Mouse (Mus musculus) CH12.LX (cell line): ENCODE measurements at regions not wholly inside any gene's neighbourhood (a gene's known extent, or its start where the extent isn't known, plus 50 kb on each side); places are given as distances from the start of the nearest gene placed in this dataset.

Source experiments
- DNase-seq: peaks from one replicate; pipeline ENCODE4 v3.0.0-alpha.2; 2013; ENCODE audit errors: extremely low read depth
- H3K27ac ChIP-seq: 2 replicates; pipeline ENCODE4 v1.5.1; 2012; ENCODE audit warnings: low read depth, mild to moderate bottlenecking, control low read depth, moderate library complexity; ENCODE audit not compliant: insufficient read depth
- H3K27me3 ChIP-seq: replicated peaks from 2 replicates; pipeline ENCODE3; 2012; ENCODE audit warnings: inconsistent platforms
- H3K36me3 ChIP-seq, 2 experiments: replicated peaks in 1 of 2; 2 replicates each; pipeline versions ENCODE3 to v1.6.1; 2012; ENCODE audit warnings: inconsistent platforms in 1 of 2, low read length in 1 of 2, mild to moderate bottlenecking in 1 of 2, mixed read lengths in 1 of 2, moderate library complexity in 1 of 2; ENCODE audit not compliant: control insufficient read depth in 1 of 2, insufficient read depth in 1 of 2
- H3K4me1 ChIP-seq, 2 experiments: 2 replicates each; pipeline ENCODE4 v1.6.1; 2012; ENCODE audit warnings: inconsistent platforms in 1 of 2, moderate library complexity in 1 of 2; ENCODE audit not compliant: insufficient read depth in 2 of 2, control insufficient read depth in 1 of 2
- H3K4me2 ChIP-seq: 2 replicates; pipeline ENCODE4 v1.6.1; 2012; ENCODE audit warnings: low read depth, mild to moderate bottlenecking, control low read depth; ENCODE audit not compliant: poor library complexity, insufficient read depth, severe bottlenecking
- H3K4me3 ChIP-seq, 3 experiments: fragments of 150-350 bp in 1 of 3; sonication (generic) in 1 of 3; replicated peaks in 1 of 3; 2 replicates each; pipeline versions ENCODE3 to v1.5.1; 2011 to 2012; ENCODE audit warnings: low read depth in 2 of 3, low read length in 2 of 3, mild to moderate bottlenecking in 2 of 3, moderate library complexity in 2 of 3, control low read depth in 1 of 3, improper control_type of control experiment in 1 of 3, inconsistent platforms in 1 of 3, mixed read lengths in 1 of 3; ENCODE audit not compliant: poor library complexity in 1 of 3
- H3K79me2 ChIP-seq: replicated peaks from 2 replicates; pipeline ENCODE4 v1.6.1; 2012; ENCODE audit warnings: mild to moderate bottlenecking, moderate library complexity; ENCODE audit not compliant: control insufficient read depth, poor library complexity, insufficient read depth, severe bottlenecking; ENCODE audit errors: extremely low read depth
- H3K9ac ChIP-seq: 2 replicates; pipeline ENCODE4 v1.6.1; 2012; ENCODE audit warnings: low read depth, mild to moderate bottlenecking, control low read depth, moderate library complexity; ENCODE audit not compliant: insufficient read depth
- H3K9me3 ChIP-seq: replicated peaks from 2 replicates; pipeline ENCODE3; 2012; ENCODE audit warnings: low read length, inconsistent platforms, mixed read lengths
- CHD1 ChIP-seq: IDR thresholded peaks from 2 replicates; pipeline ENCODE4 v1.6.1; 2012; ENCODE audit warnings: low read depth, low read length, improper control_type of control experiment, inconsistent platforms
- CHD2 ChIP-seq: IDR thresholded peaks from 2 replicates; pipeline ENCODE4 v1.6.1; 2011; ENCODE audit warnings: low read length, improper control_type of control experiment
- CTCF ChIP-seq, 2 experiments: IDR thresholded peaks in 1 of 2; conservative IDR thresholded peaks in 1 of 2; 2 replicates each; pipeline ENCODE4 v1.5.1; 2011 to 2012; ENCODE audit warnings: low read depth in 2 of 2, low read length in 2 of 2, improper control_type of control experiment in 1 of 2, inconsistent platforms in 1 of 2, mild to moderate bottlenecking in 1 of 2, moderate library complexity in 1 of 2
- E2F4 ChIP-seq: IDR thresholded peaks from 2 replicates; pipeline ENCODE4 v1.6.1; 2011; ENCODE audit warnings: low read depth, low read length, improper control_type of control experiment; ENCODE audit not compliant: insufficient replicate concordance
- EP300 ChIP-seq: IDR thresholded peaks from 2 replicates; pipeline ENCODE4 v1.6.1; 2011; ENCODE audit warnings: low read length, improper control_type of control experiment
- ETS1 ChIP-seq: conservative IDR thresholded peaks from 2 replicates; pipeline ENCODE4 v1.6.1; 2012; ENCODE audit warnings: low read depth, mild to moderate bottlenecking, inconsistent platforms, low read length, improper control_type of control experiment, moderate library complexity
- IRF4 ChIP-seq: IDR thresholded peaks from 2 replicates; pipeline ENCODE4 v1.6.1; 2014; ENCODE audit warnings: low read depth, mild to moderate bottlenecking, inconsistent platforms, low read length, improper control_type of control experiment
- JUN ChIP-seq: IDR thresholded peaks from 2 replicates; pipeline ENCODE4 v1.6.1; 2011; ENCODE audit warnings: low read depth, mild to moderate bottlenecking, low read length, improper control_type of control experiment, moderate library complexity; ENCODE audit not compliant: insufficient read depth
- JUND ChIP-seq: conservative IDR thresholded peaks from 2 replicates; pipeline ENCODE4 v1.6.1; 2011; ENCODE audit warnings: low read depth, low read length, improper control_type of control experiment
- KAT2A ChIP-seq: IDR thresholded peaks from 2 replicates; pipeline ENCODE4 v1.6.1; 2012; ENCODE audit warnings: low read length, improper control_type of control experiment, inconsistent platforms; ENCODE audit not compliant: insufficient replicate concordance
- MAFK ChIP-seq: IDR thresholded peaks from 2 replicates; pipeline ENCODE4 v1.6.1; 2011; ENCODE audit warnings: low read length, improper control_type of control experiment; ENCODE audit not compliant: insufficient replicate concordance
- MAZ ChIP-seq: IDR thresholded peaks from 2 replicates; pipeline ENCODE4 v1.6.1; 2012; ENCODE audit warnings: low read depth, mild to moderate bottlenecking, inconsistent platforms, low read length, improper control_type of control experiment, moderate library complexity
- MXI1 ChIP-seq: IDR thresholded peaks from 2 replicates; pipeline ENCODE4 v1.6.1; 2011; ENCODE audit warnings: mild to moderate bottlenecking, low read depth, low read length, improper control_type of control experiment
- MYC ChIP-seq: IDR thresholded peaks from 2 replicates; pipeline ENCODE4 v1.6.1; 2011; ENCODE audit warnings: low read depth, mild to moderate bottlenecking, improper control_type of control experiment, low read length
- NELFE ChIP-seq: IDR thresholded peaks from 2 replicates; pipeline ENCODE4 v1.6.1; 2011; ENCODE audit warnings: low read depth, low read length, improper control_type of control experiment
- NRF1 ChIP-seq: IDR thresholded peaks from 2 replicates; pipeline ENCODE4 v1.6.1; 2014; ENCODE audit warnings: low read depth, mild to moderate bottlenecking, inconsistent platforms, low read length, improper control_type of control experiment, moderate library complexity
- PAX5 ChIP-seq: IDR thresholded peaks from 2 replicates; pipeline ENCODE4 v1.6.1; 2012; ENCODE audit warnings: low read length, inconsistent platforms, mixed read lengths
- POLR2AphosphoS2 ChIP-seq: IDR thresholded peaks from 2 replicates; pipeline ENCODE4 v1.6.1; 2011; ENCODE audit warnings: low read depth, low read length, improper control_type of control experiment
- RCOR1 ChIP-seq: conservative IDR thresholded peaks from 2 replicates; pipeline ENCODE4 v1.6.1; 2012; ENCODE audit warnings: low read depth, mild to moderate bottlenecking, inconsistent platforms, low read length, improper control_type of control experiment
- SIN3A ChIP-seq: IDR thresholded peaks from 2 replicates; pipeline ENCODE4 v1.6.1; 2012; ENCODE audit warnings: low read length, improper control_type of control experiment, inconsistent platforms
- TBP ChIP-seq: conservative IDR thresholded peaks from 2 replicates; pipeline ENCODE4 v1.6.1; 2011; ENCODE audit warnings: low read depth, low read length, improper control_type of control experiment
- TCF12 ChIP-seq: IDR thresholded peaks from 2 replicates; pipeline ENCODE4 v1.6.1; 2014; ENCODE audit warnings: low read depth, mild to moderate bottlenecking, inconsistent platforms, low read length, improper control_type of control experiment
- UBTF ChIP-seq: IDR thresholded peaks from 2 replicates; pipeline ENCODE4 v1.6.1; 2012; ENCODE audit warnings: low read depth, mild to moderate bottlenecking, inconsistent platforms, low read length, improper control_type of control experiment, moderate library complexity
- USF1 ChIP-seq: IDR thresholded peaks from 2 replicates; pipeline ENCODE4 v1.6.1; 2014; ENCODE audit warnings: low read depth, mild to moderate bottlenecking, inconsistent platforms, low read length, improper control_type of control experiment
- USF2 ChIP-seq: conservative IDR thresholded peaks from 2 replicates; pipeline ENCODE4 v1.6.1; 2011; ENCODE audit warnings: low read depth, low read length, improper control_type of control experiment
- ZC3H11A ChIP-seq: IDR thresholded peaks from 2 replicates; pipeline ENCODE4 v1.6.1; 2012; ENCODE audit warnings: low read depth, mild to moderate bottlenecking, inconsistent platforms, low read length, improper control_type of control experiment
- ZKSCAN1 ChIP-seq: IDR thresholded peaks from 2 replicates; pipeline ENCODE4 v1.6.1; 2012; ENCODE audit warnings: low read depth, inconsistent platforms, low read length, improper control_type of control experiment, borderline replicate concordance
- ZMIZ1 ChIP-seq: IDR thresholded peaks from 2 replicates; pipeline ENCODE4 v1.6.1; 2012; ENCODE audit warnings: low read depth, mild to moderate bottlenecking, inconsistent platforms, low read length, improper control_type of control experiment
- dilution Hi-C: fragments of 300-500 bp; cut with MboI; formaldehyde crosslinking; loops from 2 replicates; pipeline ENCODE4 v1.14.3; 2020; ENCODE audit warnings: low sequenced_read_pairs; ENCODE audit not compliant: extremely low pct_unique_long_range_greater_than_20kb, extremely low pct_ligation_motif_present
- in situ Hi-C: fragments of 300-500 bp; cut with MboI; formaldehyde crosslinking; loops from 3 replicates; pipeline ENCODE4 v1.14.3; 2019; ENCODE audit warnings: low sequenced_read_pairs, low pct_ligation_motif_present, low pct_unique_long_range_greater_than_20kb, mixed read lengths

DNA sequence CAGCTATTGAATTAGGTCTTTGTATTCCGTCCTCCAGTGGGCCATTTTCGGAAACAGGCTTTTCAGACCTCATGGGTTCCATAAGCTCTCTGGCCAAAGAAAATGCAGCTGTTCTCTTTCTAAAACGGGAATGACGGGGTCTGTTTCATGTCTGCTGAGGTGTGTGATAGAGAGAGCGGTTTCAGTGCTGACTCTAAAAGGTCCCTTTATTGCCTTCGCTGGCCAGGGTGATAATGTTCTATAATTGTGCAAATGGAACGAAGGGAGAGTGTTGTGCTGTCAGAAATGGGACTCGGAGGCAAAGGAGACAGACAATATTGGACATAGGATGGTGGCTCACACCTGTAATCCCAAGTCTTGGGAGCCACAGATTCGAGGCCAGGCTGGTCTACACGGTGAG lies 53.5 kb upstream of the Osbpl8 start:
- in situ Hi-C loops, result loop anchor here (10.0 to 25.0 kb wide), 2 partner anchors 64 to 526 kb away; no protein-coding TSS in a partner anchor
- Histone ChIP-seq H3K4me1 (peaks cover 5 to 21% of the 10 kb centered on the region in 2 experiments; a peak in 3 of 4 replicates), H3K36me3 (no peaks in the 10 kb centered on the region), H3K9ac (no peak overlapping the region), H3K4me2 (no peak overlapping the region), H3K79me2 (no peaks in the 10 kb centered on the region), H3K4me3 (no peak overlapping the region), H3K27ac (no peak overlapping the region), H3K27me3 (no peaks in the 10 kb centered on the region), H3K9me3 (no peaks in the 10 kb centered on the region)
- TF ChIP-seq MAZ (no peak), TCF12 (no peak), MXI1 (no peak), SIN3A (no peak), NRF1 (no peak), ZMIZ1 (no peak), KAT2A (no peak), UBTF (no peak), ZC3H11A (no peak), JUND (no peak), USF2 (no peak), PAX5 (no peak), TBP (no peak), CHD1 (no peak), EP300 (no peak), CTCF (conservative IDR thresholded peaks at IDR 0.05 in 1 of 2, IDR thresholded peaks at IDR 0.05 in 1 of 2; ENCODE audit: low read depth in 2 of 2, low read length in 2 of 2) (no peak), POLR2AphosphoS2 (no peak), JUN (no peak), MYC (no peak)
- dilution Hi-C loops, result no loop called here
- no peak for DNase-seq

DNA sequence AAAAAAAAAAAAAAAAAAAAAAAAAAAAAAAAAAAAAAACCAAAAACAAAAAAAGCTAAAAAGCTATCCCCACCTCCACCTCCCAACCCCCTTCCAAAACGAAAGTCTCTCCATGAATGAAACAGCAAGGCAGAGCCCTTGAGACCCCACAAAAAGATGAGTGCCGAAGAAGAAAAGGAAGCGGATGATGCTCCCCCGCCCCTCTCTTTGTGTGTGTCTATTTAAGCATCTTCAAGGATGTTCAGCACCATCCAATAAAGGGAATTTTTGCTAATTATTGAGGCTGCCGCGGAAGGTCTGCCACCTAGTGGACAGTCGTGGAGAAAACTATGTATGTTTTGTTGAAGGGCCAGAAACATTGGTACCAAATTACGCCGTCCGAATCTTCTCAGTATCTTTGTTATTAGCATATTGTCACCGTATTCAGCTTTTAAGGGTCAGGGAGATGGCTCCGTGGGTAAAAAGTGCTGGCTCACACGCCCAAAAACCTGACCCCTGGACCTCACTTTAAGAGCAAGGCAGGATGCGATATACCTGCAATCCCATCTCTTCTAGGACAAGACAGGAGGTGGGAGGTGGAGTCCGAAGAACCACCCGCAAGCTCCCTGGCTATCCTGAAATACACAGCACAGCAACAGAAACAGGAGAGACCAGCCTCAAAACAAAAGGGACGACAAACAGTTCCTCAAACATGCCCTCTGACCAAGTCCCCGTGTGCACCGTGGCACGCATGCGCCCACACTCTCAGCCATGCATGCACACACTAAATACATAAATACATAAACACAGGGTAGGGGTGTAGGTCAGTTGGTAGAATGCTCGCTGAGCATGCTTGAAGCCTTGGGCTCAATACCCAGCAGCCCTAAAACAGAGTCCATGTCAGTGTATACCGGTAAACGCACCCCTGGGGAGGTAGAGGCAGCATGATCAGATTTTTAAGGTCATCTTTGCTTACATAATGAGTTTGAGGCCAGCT lies 55.6 kb upstream of the Osbpl8 start:
- peaks cover 2% of the 10 kb centered on the region for H3K27me3 ChIP-seq
- peak overlapping the region; percentile 12 to 52 (median 38) for H3K4me3 ChIP-seq
- H3K9ac ChIP-seq, result 0 out of 2 replicates have a peak overlapping the region, but pooled peaks have one; percentile 28
- peak overlapping the region; percentile 79 for H3K4me2 ChIP-seq
- peak; percentile 70 for DNase-seq
- dilution Hi-C loops (no loop called here), in situ Hi-C loops (loop anchor here (5.0 to 25.0 kb wide), 2 partner anchors 113 to 528 kb away; no protein-coding TSS in a partner anchor)
- no peaks in the 10 kb centered on the region for H3K79me2 ChIP-seq
- no peak overlapping the region for H3K27ac ChIP-seq
- no peaks in the 10 kb centered on the region for H3K36me3 ChIP-seq
- peaks cover 5 to 21% of the 10 kb centered on the region in 2 experiments; a peak in 3 of 4 replicates for H3K4me1 ChIP-seq
- peaks cover 4% of the 10 kb centered on the region for H3K9me3 ChIP-seq
- no peak for TF ChIP-seq USF2
- no peak for TF ChIP-seq ETS1
- TF ChIP-seq KAT2A, result no peak
- TF ChIP-seq UBTF, result 0 out of 2 replicates have a peak, but pooled peaks have one; percentile 23
- no peak for TF ChIP-seq TBP
- no peak for TF ChIP-seq MYC
- no peak for TF ChIP-seq RCOR1
- no peak for TF ChIP-seq ZMIZ1
- no peak for TF ChIP-seq EP300
- no peak for TF ChIP-seq ZKSCAN1
- TF ChIP-seq JUND, result no peak
- TF ChIP-seq MXI1, result no peak
- TF ChIP-seq CHD2, result 0 out of 2 replicates have a peak, but pooled peaks have one; percentile 42
- TF ChIP-seq NELFE, result no peak
- no peak for TF ChIP-seq USF1
- TF ChIP-seq IRF4, result peak; percentile 21; the same call in 1 of the 2 replicates
- no peak for TF ChIP-seq E2F4
- TF ChIP-seq POLR2AphosphoS2, result no peak
- no peak for TF ChIP-seq MAFK
